Mouse (Mus musculus): ENCODE measurements around the gene Tnfrsf12a.

- TF ChIP-seq CTCF (conservative IDR thresholded peaks at IDR 0.05; ENCODE audit: insufficient read depth, insufficient read length, low read depth, low read length) (no peak), POLR2A (IDR thresholded peaks at IDR 0.05; ENCODE audit: low read depth, low read length) (no peak)
These were observed 25.9 kb downstream of the Tnfrsf12a start for GRCm38 (mm10) chr17:23651363-23651762.
